Mouse (Mus musculus) liver, embryonic 13.5 days (tissue): Measurements from ENCODE around the gene Wfdc17. TPM values are rescaled to one million over a fixed set of nuclear protein-coding genes. Genes with fewer than 3 reads are reported as not detected.

Experiments
- ATAC-seq: fragments of 200-750 bp; cut with Nextera tagmentation; 2 replicates; pipeline ENCODE4 v1.8.0; 2017; ENCODE audit warnings: low read depth, mild to moderate bottlenecking, moderate number of reproducible peaks, moderate library complexity
- DNase-seq: peaks from one replicate; pipeline ENCODE4 v3.0.0; 2022
- H3K27ac ChIP-seq: fragments of 300-500 bp; sonication (generic); 2 replicates; pipeline ENCODE4 v1.5.1; 2015; ENCODE audit warnings: moderate library complexity, mild to moderate bottlenecking, inconsistent platforms
- H3K27me3 ChIP-seq: fragments of 300-500 bp; sonication (generic); 2 replicates; pipeline ENCODE4 v1.6.1; 2015; ENCODE audit warnings: mild to moderate bottlenecking, inconsistent platforms
- H3K36me3 ChIP-seq: fragments of 300-500 bp; sonication (generic); 2 replicates; pipeline ENCODE4 v1.6.1; 2015; ENCODE audit warnings: mild to moderate bottlenecking, inconsistent platforms
- H3K4me1 ChIP-seq: fragments of 300-500 bp; sonication (generic); replicated peaks from 2 replicates; pipeline ENCODE4 v1.6.1; 2015; ENCODE audit warnings: inconsistent platforms
- H3K4me2 ChIP-seq: fragments of 300-500 bp; sonication (generic); 2 replicates; pipeline ENCODE4 v1.6.1; 2015; ENCODE audit warnings: inconsistent platforms, mild to moderate bottlenecking, moderate library complexity
- H3K4me3 ChIP-seq: fragments of 300-500 bp; sonication (generic); replicated peaks from 2 replicates; pipeline ENCODE4 v1.5.1; 2015; ENCODE audit warnings: mild to moderate bottlenecking, inconsistent platforms
- H3K9ac ChIP-seq: fragments of 300-500 bp; sonication (generic); 2 replicates; pipeline ENCODE4 v1.6.1; 2015; ENCODE audit warnings: mild to moderate bottlenecking, inconsistent platforms
- H3K9me3 ChIP-seq: fragments of 300-500 bp; sonication (generic); replicated peaks from 2 replicates; pipeline ENCODE4 v1.6.1; 2016; ENCODE audit warnings: inconsistent platforms
- WGBS: fragments of 180-500 bp; shearing (Covaris S2); methylation state at CpG from one replicate; pipeline ENCODE4 v1.1.7; 2015; ENCODE audit not compliant: insufficient replicate concordance; 5-methylcytosine and 5-hydroxymethylcytosine counted together
- polyA plus RNA-seq: library from polyadenylated mRNA; unstranded; fragments of >200 nt; fragmentation: Nextera tagmentation; extraction: Ambion mirVana; gene quantifications from 2 replicates; pipeline ENCODE4 v1.2.1, GENCODE M21; 2015

The Wfdc17 gene
- polyA plus RNA-seq, 1 experiment from 2014 or later, result 8.0 TPM

DNA sequence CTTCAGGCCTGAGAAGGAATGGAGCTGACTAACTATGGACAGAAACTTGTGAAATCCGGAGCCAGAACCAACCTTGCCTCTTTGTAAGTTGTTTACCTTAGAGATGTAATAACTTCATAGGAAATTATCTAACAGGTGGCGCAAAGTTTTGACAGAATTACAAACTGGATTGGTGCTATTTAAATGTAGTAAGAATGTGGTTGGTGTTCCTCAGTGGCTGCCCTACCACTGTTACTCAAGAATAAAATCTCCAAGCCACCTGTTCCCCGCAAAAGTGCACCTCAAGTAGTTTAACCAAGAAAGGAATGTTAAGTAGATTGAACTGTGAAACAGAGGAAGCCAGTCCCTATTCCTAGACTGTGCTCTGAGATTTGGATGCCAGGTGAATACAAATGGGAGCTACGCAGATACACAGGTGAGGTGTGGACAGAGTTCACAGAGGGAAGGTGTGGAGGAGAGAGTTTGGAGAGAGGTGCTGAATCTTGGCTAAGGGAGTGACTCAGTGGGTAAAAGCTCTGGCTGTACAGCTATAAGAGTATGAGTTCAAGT is 36.7 kb downstream of the Wfdc17 start:
- Histone ChIP-seq H3K9ac (no peak overlapping the region), H3K27ac (no peak overlapping the region), H3K4me2 (no peak overlapping the region), H3K4me1 (no peaks in the 10 kb centered on the region), H3K36me3 (no peaks in the 10 kb centered on the region), H3K27me3 (0 out of 2 replicates have a peak, but pooled peaks cover 9% of the 10 kb centered on the region), H3K9me3 (no peaks in the 10 kb centered on the region), H3K4me3 (no peak overlapping the region)
- ATAC-seq, result no peak
- WGBS, result 58% methylated on average over 4 of the region's 4 CpGs
- no peak for DNase-seq

DNA sequence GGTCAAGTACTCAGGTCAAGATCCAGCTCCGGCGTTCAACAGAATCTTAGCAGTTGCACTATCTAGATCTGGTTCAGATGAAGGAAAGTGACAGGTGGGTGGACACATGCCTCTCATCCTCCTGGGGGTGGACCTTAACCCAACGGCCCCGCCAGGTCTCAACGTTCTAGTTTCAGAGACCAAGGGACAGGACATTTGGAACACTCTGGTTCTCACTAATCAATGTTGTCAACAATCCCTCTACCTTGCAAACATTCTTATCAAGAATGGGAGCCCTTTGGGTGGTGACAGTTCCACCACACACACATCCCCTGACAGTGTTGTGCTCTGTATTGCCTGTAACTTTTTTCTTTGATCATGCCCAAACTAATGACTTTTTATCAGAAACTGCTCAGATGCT is 38.0 kb downstream of the Wfdc17 start:
- Histone ChIP-seq H3K36me3 (no peaks in the 10 kb centered on the region), H3K4me3 (no peak overlapping the region), H3K4me2 (no peak overlapping the region), H3K9me3 (no peaks in the 10 kb centered on the region), H3K9ac (no peak overlapping the region), H3K27me3 (0 out of 2 replicates have a peak, but pooled peaks cover 9% of the 10 kb centered on the region), H3K4me1 (no peaks in the 10 kb centered on the region), H3K27ac (no peak overlapping the region)
- ATAC-seq (peak; percentile 53), DNase-seq (no peak)
- 52% methylated on average over 5 of the region's 5 CpGs for WGBS

DNA sequence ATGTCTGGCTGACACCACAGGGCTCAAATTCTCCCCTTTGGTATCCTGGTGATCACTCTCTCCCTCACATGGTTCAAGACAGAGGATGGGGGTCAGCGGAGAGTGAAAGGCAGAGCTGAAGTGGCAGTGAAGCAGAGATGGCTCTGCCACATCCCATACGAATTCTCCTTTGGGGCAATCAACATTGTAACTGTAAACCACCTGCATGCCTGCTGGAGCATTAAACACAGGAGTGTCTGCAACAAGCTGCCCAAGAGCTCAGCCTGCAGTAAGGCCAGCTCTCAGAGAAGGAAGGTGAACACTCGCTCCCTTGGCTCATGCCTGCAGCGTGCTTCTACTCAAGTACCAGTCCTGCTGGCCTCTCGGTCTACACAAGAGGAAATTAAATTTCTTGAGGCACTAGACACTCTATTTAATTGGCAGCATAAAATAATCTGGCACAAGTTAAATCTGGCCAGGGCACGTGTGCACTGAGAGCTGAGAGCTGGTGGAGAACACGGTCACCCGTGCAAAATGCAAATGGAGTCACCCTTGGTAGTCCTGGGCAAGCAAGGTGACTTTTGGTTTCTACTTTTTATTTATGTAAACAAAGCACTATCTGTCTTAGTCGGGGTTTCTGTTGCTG is 39.1 kb downstream of the Wfdc17 start:
- ATAC-seq, result no peak

DNA sequence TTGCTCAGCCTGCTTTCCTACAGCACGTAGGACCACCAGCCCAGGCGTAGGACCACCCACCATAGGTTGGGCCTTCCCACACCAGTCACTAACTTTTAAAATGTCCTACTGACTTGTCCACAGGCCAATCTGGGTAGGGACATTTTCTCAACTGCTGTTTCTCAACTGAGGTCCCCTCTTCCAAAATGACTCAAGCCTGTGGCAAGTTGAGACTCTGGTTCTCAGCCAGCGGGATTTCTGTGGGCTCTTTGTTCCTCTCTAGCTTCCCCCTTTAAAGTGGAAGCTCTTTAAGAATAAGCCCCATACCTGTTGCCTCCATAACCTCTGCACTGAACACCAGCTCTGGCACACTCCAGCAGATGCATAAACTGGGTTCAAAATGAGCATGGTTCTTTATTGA is 39.7 kb downstream of the Wfdc17 start:
- DNase-seq, result no peak
- no peaks in the 10 kb centered on the region for H3K4me1 ChIP-seq
- H3K9ac ChIP-seq, result no peak overlapping the region
- H3K4me2 ChIP-seq, result no peak overlapping the region
- 58% methylated on average over 3 of the region's 3 CpGs for WGBS
- H3K27me3 ChIP-seq, result 0 out of 2 replicates have a peak, but pooled peaks cover 18% of the 10 kb centered on the region
- no peak overlapping the region for H3K27ac ChIP-seq
- no peaks in the 10 kb centered on the region for H3K36me3 ChIP-seq
- H3K9me3 ChIP-seq, result no peaks in the 10 kb centered on the region
- H3K4me3 ChIP-seq, result no peak overlapping the region
- ATAC-seq, result no peak

More for the DNA sequence above, 39.1 kb downstream of the Wfdc17 start:
- DNase-seq, result no peak
- no peak overlapping the region for H3K27ac ChIP-seq
- no peak overlapping the region for H3K9ac ChIP-seq
- no peaks in the 10 kb centered on the region for H3K4me1 ChIP-seq
- 0 out of 2 replicates have a peak, but pooled peaks cover 13% of the 10 kb centered on the region for H3K27me3 ChIP-seq
- no peaks in the 10 kb centered on the region for H3K9me3 ChIP-seq
- H3K36me3 ChIP-seq, result no peaks in the 10 kb centered on the region
- no peak overlapping the region for H3K4me2 ChIP-seq
- H3K4me3 ChIP-seq, result no peak overlapping the region
- 52% methylated on average over 9 of the region's 9 CpGs for WGBS

DNA sequence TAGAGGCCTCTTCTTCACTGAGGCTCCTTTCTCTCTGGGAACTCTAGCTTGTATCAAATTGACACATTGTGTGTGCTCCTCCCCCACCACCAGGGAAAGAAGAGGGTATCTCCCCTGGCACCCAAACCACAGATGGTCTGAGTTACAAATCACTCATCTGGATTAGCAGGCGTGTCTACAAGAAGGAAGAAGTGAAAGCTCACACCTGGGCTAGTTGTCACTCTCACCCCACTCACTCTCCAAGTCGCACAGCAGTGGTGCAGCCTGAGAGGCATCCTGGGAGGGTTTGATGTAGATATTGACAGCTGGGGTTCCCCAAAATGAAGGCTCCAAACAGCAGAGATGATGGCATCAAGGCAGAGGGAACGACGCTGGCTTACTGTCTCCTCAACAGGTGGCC is 42.4 kb downstream of the Wfdc17 start:
- no peak for DNase-seq
- no peak for ATAC-seq
- no peak overlapping the region for H3K4me2 ChIP-seq
- H3K27ac ChIP-seq, result no peak overlapping the region
- WGBS, result 38% methylated on average over 4 of the region's 4 CpGs
- H3K9ac ChIP-seq, result no peak overlapping the region
- H3K9me3 ChIP-seq, result no peaks in the 10 kb centered on the region
- no peaks in the 10 kb centered on the region for H3K4me1 ChIP-seq
- no peaks in the 10 kb centered on the region for H3K36me3 ChIP-seq
- H3K4me3 ChIP-seq, result no peak overlapping the region
- H3K27me3 ChIP-seq, result 0 out of 2 replicates have a peak, but pooled peaks cover 13% of the 10 kb centered on the region

DNA sequence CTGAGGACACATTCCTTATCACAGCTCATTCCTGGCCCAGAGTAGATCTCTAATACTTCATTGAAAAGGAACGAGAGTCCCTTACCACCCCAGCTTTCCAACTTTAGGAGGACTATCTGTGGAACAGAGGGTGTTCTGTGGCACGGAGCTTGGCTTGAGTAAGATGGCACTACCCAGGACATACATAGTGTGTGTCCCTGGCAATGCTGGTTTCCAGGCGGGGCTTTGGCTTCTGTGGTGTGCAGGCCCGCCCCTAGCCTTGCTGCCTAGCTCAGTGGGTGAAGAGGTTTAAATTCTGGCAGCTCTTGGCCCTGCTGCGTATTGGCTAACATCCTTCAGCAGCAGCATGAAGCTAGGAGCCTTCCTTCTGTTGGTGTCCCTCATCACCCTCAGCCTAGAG is 42.9 kb downstream of the Wfdc17 start, which contains the start of gene Wfdc21:
Gene Wfdc21, plus strand, starts transcription at position 260 of the 400 bp plus-strand sequence.
- H3K4me3 ChIP-seq, result no peak within 1 kb of the TSS

DNA sequence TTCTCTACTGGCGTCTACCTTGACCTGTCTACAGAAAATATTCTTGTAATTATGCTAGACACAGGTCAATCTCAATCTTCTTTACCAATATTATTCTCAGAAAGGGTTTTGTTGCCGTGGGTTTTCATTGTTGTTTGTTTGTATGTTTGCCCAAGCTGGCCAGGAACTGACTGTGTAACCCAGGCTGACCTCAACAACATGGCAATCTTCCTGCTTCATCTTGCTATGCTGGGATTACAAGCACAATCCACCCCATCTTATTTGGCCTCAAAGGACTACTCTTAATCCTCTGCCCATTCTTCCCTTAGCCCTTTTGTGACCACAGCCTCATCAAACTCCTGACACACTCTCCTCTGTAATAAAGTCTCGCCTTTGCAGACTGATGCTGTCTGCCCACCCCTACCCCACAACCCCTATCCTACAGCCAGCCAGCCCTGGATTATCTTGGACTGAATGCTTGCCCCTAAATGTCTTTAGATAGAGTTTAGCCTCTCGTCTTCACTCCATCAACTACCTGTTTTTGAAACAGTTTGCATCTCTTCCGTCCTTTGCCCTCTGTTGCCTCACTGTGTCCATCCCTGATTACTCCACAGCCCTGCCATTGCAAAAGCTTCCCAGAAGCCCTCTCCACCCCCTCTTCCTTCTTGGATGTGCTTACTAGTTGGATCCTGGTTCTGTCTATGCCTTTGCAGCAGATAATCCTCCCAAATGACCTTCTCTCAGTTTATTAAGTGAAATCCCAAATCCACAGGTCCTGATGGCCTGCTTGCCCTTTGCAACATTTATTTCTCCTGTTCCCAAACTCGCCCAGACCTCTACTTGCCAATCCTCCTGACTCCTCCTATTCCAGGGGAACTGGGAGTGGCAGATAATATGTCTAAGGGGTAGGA is 43.8 kb downstream of the Wfdc17 start:
- no peak overlapping the region for H3K27ac ChIP-seq
- no peaks in the 10 kb centered on the region for H3K9me3 ChIP-seq
- ATAC-seq (no peak), DNase-seq (no peak)
- H3K4me2 ChIP-seq, result no peak overlapping the region
- H3K36me3 ChIP-seq, result no peaks in the 10 kb centered on the region
- H3K4me3 ChIP-seq, result no peak overlapping the region
- WGBS, result 36% methylated on average over 6 of the region's 6 CpGs
- no peak overlapping the region for H3K9ac ChIP-seq
- H3K4me1 ChIP-seq, result no peaks in the 10 kb centered on the region
- 0 out of 2 replicates have a peak, but pooled peaks cover 20% of the 10 kb centered on the region for H3K27me3 ChIP-seq

More for the DNA sequence above, 42.9 kb downstream of the Wfdc17 start, which contains the start of gene Wfdc21:
- no peak for ATAC-seq
- Histone ChIP-seq H3K27me3 (0 out of 2 replicates have a peak, but pooled peaks cover 16% of the 10 kb centered on the region), H3K27ac (no peak within 1 kb of the TSS), H3K9me3 (no peaks in the 10 kb centered on the region), H3K9ac (no peak within 1 kb of the TSS), H3K4me1 (no peaks in the 10 kb centered on the region), H3K36me3 (no peaks in the 10 kb centered on the region), H3K4me2 (no peak within 1 kb of the TSS)
- DNase-seq, result no peak
- WGBS, result 61% methylated on average over 5 of the region's 5 CpGs

DNA sequence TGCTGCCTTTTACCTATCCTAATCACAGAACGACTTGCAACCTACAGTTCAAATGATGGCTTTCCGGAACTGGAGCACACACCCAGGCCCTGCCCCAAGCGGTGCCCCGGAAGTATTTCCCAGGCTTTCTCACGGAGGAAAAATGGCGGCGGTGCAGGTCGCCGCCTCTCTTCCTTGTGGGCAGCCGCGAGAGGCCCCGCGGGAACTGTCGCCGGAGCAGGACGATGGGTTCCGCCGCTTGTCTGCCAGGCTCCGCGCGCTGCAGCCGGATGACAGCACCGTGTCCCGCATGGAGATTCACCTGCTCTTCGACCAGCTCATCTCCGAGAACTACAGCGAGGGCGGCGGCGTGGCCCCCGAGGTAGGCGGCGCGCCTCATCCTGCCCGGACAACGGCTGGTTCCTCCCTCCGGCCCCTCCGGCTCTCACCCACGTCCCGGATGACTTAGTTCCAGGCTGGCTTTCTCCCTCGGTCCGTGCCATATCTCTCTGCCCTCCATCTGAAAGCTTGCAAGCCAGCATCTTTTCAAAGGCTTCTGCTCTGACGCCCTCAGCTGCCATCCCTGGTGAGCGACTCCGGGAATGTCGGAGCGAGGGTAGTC is 49.9 kb downstream of the Wfdc17 start, which contains the start of gene Heatr6:
Gene Heatr6, plus strand, starts transcription at position 116 of the 601 bp plus-strand sequence.
- Histone ChIP-seq H3K36me3 (peaks cover 28% of the 10 kb centered on the region), H3K27me3 (0 out of 2 replicates have a peak, but pooled peaks cover 7% of the 10 kb centered on the region), H3K4me2 (peak within 1 kb of the TSS; percentile 79), H3K4me1 (peaks cover 20% of the 10 kb centered on the region), H3K9ac (peak within 1 kb of the TSS; percentile 82), H3K27ac (peak within 1 kb of the TSS; percentile 64), H3K9me3 (no peaks in the 10 kb centered on the region), H3K4me3 (peak within 1 kb of the TSS; percentile 82)
- 0% methylated on average over 47 of the region's 47 CpGs for WGBS
- DNase-seq, result peak; percentile 79
- peak; percentile 94 for ATAC-seq

DNA sequence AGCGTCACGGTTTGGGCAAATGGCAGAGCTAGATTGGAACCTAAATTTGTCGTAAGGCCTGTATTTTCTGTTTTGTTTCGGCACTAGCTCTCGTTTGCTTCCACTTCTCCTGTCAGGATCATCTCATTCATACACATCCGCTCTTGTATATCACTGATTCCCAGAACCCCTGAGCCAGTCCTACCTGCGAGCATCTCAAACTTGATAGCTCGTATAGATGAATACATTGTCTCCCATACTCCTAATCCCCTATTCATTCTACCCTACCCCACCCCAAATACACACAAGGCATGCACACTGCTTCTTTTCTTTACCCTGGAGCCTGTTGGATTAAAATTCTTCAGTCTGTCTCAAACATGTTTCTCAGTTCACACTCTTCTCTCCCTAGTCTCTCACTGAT is 50.4 kb downstream of the Wfdc17 start:
- WGBS, result 6% methylated on average over 8 of the region's 8 CpGs
- ATAC-seq, result peak; percentile 14; the same call in 1 of the 2 replicates

More for the DNA sequence above, 50.4 kb downstream of the Wfdc17 start:
- Histone ChIP-seq H3K9me3 (no peaks in the 10 kb centered on the region), H3K27me3 (0 out of 2 replicates have a peak, but pooled peaks cover 7% of the 10 kb centered on the region), H3K4me1 (peaks cover 20% of the 10 kb centered on the region), H3K4me2 (peak overlapping the region; percentile 79), H3K36me3 (peaks cover 33% of the 10 kb centered on the region), H3K27ac (peak overlapping the region; percentile 64; the same call in 1 of the 2 replicates), H3K9ac (peak overlapping the region; percentile 82), H3K4me3 (peak overlapping the region; percentile 82)
- no peak for DNase-seq
